Mouse (Mus musculus): ENCODE results near the gene Aco1.
"Not testable (repeated sequence)": the region's sequence is repeated elsewhere in the genome, so short reads cannot be mapped to it uniquely, and the experiment has no call there.

The Aco1 gene

DNA sequence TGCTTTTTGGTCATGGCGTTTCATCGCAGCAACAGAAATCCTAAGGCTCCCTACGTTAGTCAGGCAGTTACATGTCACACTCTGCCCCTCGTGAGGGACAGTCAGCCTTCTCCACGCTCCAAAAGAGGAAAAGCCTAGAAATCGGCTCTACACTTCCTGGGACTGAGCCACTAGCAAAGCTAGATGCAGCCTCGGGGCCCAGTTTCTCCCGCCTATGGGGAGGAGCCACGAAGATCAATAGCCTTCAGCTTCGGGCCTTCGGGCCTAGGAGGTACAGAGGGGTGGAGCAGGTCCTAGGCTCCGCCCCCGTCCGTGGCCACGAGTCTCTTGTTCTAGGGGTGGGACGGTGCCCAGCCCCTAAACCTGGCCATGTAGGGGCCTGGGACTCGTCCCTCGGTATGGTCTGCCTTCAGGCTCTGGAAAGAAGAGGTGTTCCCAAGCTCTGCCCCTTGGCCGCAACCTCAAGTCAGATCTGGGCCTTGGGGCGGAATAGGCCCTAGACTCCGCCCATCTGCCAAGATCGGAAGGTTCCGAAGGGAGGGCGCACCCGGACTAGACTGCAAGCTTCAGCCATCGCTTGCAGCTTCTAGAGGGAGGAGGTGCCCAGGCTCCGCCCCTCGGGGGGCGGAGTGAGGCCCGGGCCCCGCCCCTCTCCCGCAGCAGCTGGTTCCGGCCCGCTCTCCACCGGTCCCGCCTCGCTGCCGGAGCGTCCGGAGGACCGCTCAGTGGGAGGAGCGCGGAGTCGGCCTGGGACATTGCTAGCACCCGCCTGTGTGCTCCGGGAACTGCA lies at the start of gene Aco1:
Gene Aco1, plus strand, starts transcription at position 339 of the 790 bp plus-strand sequence.
- DNase-seq (ENCODE audit: low read depth in 1 of 2, low spot score in 2 of 2): peak; percentile 93 to 94

DNA sequence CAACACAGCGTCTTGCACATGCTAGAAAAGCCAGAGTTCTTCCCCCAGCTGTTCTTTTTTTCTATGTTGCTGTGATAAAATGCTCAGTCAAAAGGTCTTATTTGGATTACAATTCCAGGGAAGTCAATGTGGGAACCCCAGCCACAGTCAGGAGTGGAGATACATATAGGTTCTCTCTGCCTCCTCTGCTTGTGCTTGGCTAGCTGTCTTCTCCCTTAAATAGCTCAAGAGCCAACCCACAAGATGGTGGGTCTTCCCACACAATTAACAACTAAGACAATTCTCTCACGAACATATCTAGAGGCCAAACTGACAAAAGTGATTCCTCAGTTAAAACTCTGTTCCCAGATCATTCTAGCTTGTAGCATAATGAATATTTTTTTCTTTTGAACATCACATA lies 47.9 kb upstream of the Aco1 start:
- no peak for DNase-seq (ENCODE audit: low read depth in 1 of 2, low spot score in 2 of 2)

DNA sequence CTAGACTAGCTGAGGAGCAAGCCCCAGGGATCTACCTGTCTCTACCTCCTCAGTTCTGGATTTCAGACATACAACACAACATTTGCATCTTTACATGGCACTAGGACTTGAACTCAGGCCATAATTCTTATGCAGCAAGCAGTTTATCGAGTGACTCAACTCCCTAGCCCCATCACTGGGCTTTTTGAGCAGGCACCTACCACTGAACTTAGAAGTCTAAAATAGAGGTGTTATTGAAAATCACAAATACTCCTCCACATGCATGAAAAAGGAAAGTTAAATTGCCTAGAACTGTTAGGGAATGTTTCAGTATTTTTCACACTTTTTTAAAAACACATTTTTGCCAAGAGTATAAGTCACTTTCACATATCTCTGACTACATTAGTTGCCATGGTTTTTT lies 39.9 kb upstream of the Aco1 start:
- no peak for DNase-seq (ENCODE audit: low read depth in 1 of 2, low spot score in 2 of 2)

DNA sequence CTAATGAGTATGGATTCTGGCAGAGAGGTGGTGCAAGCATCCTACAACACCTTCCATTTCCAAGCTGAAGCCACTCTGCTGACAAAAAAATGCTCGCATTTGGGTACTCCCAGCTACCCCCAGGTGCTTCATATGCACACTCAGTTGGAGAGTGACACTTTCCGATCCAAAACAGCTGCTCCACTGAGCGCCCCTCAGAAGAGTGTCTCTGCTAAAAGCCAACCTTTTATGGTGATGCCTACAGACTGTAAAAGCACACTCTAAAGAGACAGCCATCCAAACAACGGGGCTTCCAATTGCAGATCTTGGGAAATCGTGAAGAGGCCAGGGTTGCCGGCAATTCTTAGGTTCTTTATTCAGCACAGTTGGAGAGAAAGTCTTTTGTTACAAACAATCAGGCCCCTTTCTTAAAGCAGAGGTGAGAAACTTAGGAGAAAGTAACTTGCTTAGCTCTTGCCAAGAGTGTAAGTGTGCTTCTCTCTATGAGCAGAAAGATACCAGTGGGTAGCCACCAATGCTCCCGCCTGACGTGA lies 36.8 kb upstream of the Aco1 start:
- DNase-seq (ENCODE audit: low read depth in 1 of 2, low spot score in 2 of 2): no peak

DNA sequence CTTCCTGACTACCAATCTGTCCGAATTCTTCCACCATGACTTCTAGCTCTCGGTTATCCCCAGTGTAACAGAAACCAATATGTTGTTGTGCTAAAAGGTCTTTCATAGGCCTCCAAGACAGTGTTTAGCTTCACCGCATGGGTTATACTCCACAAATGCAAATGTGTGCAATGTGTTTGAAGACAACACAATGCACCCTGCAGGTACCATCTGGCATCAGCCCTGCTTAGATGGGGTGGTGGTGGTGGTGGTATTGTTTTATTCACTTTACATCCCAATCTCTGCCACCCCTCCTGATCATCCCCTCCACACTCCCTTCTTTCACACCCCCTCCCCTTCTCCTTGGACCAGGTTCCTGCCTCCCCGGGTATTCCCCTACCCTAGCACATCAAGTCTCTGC lies 34.9 kb upstream of the Aco1 start:
- no peak for DNase-seq (ENCODE audit: low read depth in 1 of 2, low spot score in 2 of 2)

DNA sequence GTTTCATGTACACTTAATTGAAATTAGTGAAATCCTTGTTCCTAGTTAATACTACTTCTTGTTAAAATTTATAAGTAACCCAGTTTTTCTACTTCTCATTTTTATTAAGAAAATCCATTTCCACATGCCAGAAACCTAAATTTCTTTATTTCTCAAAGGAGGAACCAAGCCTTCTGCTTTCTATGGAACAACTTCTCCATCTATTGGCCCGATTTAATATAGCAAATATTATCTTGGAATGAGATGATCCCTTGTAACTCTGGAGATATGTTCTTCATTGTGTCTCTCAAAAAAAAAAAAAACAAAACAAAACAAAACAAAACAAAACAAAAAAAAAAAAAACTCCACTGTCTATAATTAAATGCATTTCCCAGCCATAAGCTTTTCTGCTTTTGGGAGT lies 29.7 kb upstream of the Aco1 start:
- no peak for DNase-seq (ENCODE audit: low read depth in 1 of 2, low spot score in 2 of 2)

DNA sequence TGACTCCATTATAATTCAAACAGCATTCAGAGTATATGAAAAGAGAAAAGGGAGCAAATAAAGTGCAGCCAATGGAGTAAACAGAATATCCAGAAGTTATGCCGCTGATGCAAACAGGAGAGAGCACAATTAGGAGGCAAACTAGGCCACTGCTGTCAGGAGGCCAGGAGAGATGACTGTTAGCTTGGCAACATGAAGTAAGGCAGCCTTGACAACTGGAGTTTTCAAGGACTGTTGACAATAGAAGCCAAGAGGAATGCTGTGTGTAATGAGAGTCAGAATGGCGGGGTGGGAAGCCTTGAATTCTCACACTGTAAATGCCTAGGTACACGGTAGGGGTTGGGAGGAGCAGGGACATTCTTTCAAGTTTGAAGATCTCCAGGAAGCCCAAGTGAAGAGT lies 21.7 kb upstream of the Aco1 start:
- DNase-seq (ENCODE audit: low read depth in 1 of 2, low spot score in 2 of 2): no peak

- DNase-seq (ENCODE audit: low read depth in 1 of 2, low spot score in 2 of 2): not testable (repeated sequence)
Measured at GRCm38 (mm10) chr4:40122291-40122690, 20.6 kb upstream of the Aco1 start.

DNA sequence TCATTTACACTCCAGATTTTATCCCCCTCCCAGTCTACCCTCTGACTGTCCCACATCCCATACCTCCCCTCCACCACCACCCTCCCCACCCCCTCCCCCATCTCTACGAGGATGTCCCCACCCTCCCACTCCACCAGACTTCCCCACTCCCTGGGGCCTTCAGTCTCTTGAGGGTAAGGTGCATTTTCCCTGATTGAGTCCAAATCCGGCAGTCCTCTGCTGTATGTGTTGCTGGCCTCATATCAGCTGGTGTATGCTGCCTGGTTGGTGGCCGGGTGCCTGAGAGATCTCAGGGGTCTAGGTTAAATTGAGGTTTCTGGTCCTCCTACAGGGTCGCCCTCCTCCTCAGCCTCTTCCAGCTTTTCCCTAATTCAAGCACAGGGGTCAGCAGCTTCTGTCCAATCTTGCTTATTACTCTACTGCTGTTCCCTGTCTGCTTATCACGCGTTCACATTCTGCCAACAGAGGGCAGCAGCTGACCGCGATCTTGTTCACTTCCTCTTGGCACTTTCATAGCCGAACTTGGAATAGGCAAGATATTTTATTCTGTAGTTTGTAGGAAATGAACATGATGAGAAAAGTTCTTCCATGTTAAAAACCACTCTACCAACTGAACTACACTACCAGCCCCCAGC lies 8.3 kb upstream of the Aco1 start:
- peak; percentile 5 to 60 for DNase-seq (ENCODE audit: low read depth in 1 of 2, low spot score in 2 of 2)

- no peak for DNase-seq (ENCODE audit: low read depth in 1 of 2, low spot score in 2 of 2)
Measured at GRCm38 (mm10) chr4:40136519-40136918, 6.4 kb upstream of the Aco1 start.

DNA sequence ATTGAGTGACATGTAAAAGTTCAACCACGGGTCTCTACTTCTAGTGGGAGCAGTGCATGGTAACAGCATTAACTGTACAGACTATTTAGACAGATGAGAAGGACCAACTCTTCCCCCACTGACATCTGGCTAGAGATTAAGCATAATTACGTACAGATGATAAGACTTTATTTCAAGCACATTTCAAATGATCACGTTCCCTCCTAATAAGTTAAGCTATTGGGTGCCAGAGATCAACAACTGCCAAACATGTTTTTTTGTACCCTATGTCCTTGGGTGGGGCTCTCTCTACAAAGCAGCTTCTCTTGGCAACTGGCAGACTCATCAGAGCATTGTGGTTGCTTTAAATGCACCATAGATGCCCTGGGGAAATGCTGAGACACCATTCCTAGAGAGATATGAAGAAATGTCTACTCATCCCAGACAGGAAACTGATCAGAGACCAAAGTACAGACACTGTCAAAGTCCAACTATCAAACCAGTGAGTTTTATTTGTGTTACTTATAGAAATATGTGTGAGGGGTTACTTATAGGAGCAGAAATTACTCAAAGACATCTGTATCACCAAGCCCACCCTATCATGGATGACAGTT lies 3.1 kb upstream of the Aco1 start:
- DNase-seq (ENCODE audit: low read depth in 1 of 2, low spot score in 2 of 2): no peak

DNA sequence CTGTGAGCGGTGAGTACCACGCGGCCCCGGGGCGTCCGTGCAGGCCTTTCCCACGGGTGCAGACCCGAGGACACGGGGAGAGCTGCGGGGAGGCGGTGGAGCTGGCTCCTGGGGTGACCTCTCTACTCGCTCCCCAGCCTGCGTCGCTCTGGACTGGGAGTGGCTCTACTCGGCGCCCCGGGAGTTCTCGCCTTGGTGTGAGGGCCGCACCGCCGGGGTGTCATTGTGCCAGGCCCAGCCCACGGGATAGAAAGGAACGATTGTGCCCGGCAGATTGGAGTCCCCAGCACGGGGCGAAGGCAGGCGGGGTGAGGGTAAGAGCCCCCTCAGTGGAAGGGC lies 621 bp downstream of the Aco1 start:
- DNase-seq (ENCODE audit: low read depth in 1 of 2, low spot score in 2 of 2): no peak

GRCm38 (mm10) chr4:40144543-40144942 lies 1.7 kb downstream of the Aco1 start:
- DNase-seq (ENCODE audit: low read depth in 1 of 2, low spot score in 2 of 2): no peak

DNA sequence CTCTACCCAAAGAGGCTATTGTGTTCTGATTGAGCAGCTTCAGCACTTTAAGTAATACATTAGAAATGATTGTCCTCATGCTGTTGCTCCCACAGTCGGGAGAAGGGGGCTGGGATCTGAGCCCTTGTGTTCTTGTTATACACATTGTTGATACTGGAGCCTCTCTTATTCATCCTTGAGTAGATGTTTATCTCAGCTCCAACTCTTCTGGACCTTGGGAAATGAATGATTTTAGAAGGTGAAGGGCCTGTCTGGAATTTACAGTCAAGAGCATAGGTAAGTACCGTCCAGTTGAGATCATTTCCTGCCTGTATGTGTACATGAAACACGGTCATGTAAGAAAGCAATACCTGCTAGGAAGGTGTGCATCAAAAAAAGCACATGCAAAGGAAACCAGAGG lies 2.1 kb downstream of the Aco1 start:
- DNase-seq (ENCODE audit: low read depth in 1 of 2, low spot score in 2 of 2): no peak

- peak in 1 of 2 experiments; percentile 14 for DNase-seq (ENCODE audit: low read depth in 1 of 2, low spot score in 2 of 2)
Measured at GRCm38 (mm10) chr4:40148281-40148680, 5.4 kb downstream of the Aco1 start.

DNA sequence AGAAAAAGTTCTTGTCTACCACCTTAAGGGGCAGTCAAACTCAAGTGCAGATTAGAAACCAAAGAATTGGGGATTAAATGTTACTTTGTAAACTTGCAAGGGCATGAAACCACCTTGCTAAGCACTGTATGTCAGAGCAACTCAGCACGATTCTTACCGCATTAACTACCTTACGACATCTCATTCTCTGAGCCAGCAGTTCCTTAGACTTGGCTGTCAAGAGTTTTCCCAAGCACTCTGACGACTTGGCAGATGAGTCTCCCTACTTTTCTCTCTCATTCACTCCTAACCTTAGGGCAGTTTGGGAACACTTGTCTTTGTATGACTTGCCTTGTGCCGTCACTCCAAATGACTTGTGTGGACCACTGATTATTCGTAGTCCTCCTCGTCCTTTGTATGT lies 7.2 kb downstream of the Aco1 start:
- no peak for DNase-seq (ENCODE audit: low read depth in 1 of 2, low spot score in 2 of 2)

- no peak for DNase-seq (ENCODE audit: low read depth in 1 of 2, low spot score in 2 of 2)
Measured at GRCm38 (mm10) chr4:40152771-40153170, 9.9 kb downstream of the Aco1 start.

DNA sequence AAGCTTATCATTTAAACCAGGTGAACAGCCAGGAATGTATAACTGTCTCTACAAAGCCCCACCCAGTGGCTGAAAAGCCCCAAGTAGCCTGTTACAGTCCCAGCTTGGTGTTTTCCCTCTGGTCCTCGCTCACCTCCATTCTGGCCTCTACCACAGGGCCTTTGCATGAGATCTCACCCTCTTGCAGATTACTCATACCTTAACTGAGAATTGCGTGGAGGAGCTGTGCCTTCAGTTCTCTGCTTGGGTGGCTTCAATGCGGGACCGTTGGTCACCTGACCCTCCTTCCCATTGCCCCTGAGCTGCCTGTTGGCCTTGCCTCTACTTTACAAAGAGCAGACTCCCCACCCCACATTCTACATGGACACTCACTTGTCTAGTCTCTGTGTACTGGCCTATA lies 10.6 kb downstream of the Aco1 start:
- DNase-seq (ENCODE audit: low read depth in 1 of 2, low spot score in 2 of 2): no peak

DNA sequence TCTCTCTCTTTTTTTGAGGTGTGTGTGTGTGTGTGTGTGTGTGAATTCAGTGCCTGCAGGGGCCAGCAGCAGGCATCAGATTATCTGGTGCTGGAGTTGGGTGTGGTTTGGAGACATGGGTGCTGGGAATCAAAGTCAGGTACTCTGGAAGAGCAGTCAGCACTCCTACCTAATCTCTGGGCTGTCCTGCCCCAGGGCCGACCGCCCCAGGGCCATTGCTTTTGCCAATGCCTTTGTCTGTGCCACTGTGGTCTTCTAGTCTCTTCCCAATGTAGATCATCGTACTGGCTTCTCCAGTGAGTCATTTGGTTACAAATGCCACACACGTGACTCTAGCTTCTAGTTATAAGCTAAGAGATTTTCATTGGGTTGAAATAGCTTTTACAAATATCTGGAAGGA lies 11.9 kb downstream of the Aco1 start:
- DNase-seq (ENCODE audit: low read depth in 1 of 2, low spot score in 2 of 2): no peak

DNA sequence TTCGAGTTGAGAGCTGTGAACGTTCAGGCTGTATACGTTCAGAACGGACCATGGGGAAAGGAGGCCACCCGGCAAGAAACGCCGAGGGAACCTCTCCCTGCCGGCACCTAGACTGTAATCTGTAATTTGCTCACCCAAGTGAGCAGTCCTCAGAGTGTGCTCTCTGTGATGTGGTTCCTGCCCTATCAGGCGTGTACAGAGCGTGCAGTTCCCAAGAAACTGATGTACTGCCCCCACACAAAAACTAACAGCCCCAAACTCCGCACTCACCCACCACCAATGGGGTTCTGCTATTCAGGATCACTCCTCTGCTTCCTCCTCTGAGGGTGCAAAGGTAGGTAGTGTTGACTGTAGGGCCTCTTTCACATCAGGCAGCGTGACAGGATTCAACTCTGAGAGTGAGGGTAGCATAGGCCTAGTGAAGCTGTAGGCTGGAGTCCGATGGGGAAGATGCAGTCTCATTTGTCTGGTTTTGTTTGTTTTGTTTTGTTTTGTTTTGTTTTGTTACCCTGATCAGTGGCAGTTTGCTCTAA lies 12.7 kb downstream of the Aco1 start:
- no peak for DNase-seq (ENCODE audit: low read depth in 1 of 2, low spot score in 2 of 2)

- peak; percentile 16 to 21 for DNase-seq (ENCODE audit: low read depth in 1 of 2, low spot score in 2 of 2)
Measured at GRCm38 (mm10) chr4:40156153-40156552, 13.3 kb downstream of the Aco1 start.

All from monocyte, adult 2 months (primary cell).